Mouse (Mus musculus) brain, embryonic 14.5 days (tissue): ENCODE measurements around the gene Zfp280c.

Source experiments
- CTCF ChIP-seq: fragments of 200-500 bp; IDR thresholded peaks from 2 replicates; pipeline ENCODE4 v1.5.1; 2012; ENCODE audit warnings: inconsistent platforms, mild to moderate bottlenecking, moderate library complexity, borderline replicate concordance; ENCODE audit not compliant: insufficient read depth, insufficient read length; ENCODE audit errors: extremely low read depth
- POLR2A ChIP-seq: fragments of 200-500 bp; IDR thresholded peaks from 2 replicates; pipeline ENCODE4 v1.6.1; 2012; ENCODE audit warnings: mild to moderate bottlenecking, inconsistent platforms, borderline replicate concordance; ENCODE audit not compliant: poor library complexity, insufficient read depth, insufficient read length, severe bottlenecking; ENCODE audit errors: extremely low read depth

DNA sequence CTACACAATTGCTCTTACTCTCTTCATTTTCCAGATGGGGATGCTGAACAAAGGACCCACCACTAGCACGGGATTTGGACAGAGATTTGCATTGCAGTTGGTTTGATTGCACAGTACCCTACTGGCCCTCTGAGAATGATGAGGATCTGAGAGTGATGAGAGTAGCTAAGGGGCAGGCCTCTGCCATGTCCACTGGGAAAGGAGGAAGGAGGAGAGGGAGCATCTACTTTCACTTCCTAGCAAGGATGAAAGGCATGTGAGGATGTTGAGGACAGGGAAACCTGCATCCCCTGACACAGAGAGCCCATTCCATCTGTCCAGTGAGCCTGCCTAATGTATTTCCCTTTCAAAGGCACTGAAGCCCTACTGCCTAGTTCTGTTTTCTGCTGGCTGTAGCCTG lies 69.0 kb downstream of the Zfp280c start:
- no peak for TF ChIP-seq CTCF
- no peak for TF ChIP-seq POLR2A
